8 mouse cellular contexts compared by ENCODE assay signal in the genomic region with DNA sequence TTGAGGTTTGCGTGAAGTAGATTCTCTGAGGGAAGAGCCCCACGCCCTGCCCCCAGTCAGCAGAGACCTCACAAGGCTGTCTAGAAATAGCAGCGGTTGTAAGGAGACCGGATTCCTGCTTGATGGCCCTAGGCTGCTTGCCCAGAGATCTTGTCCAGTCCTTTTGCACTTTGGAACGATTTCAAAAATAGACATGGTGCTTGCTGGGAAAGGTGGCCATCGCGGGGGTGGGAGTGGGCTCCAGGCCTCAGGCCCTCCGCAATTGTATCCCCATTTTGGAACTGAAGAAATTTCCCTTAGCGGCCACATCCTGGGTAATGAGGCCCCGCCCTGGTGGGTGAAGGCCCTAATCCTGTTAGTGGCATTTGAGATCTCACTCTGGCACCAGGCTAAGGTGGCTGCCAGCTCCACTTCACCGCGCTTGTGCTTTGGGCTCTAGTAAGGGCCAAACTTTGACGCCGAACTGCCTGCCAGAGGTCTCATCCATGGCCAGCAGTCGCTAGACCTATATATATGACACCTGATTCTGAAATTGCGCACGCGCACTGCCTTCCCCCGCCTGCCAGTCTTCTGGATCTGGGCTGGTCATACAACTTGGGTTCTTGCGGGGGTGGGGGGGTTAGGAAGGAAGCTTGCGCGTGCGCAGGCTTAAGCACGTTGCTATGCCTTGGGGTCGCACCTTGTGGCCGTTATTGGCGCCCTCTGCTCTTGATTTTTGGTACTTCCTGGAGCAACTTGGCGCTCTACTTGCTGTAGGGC. TPM values are rescaled to one million over a fixed set of nuclear protein-coding genes. Genes with fewer than 3 reads are reported as not detected.
DNase-seq lines count a peak whose midpoint lies in the region; ATAC-seq and TF ChIP-seq lines count a peak whose summit lies in the region.

No protein-coding gene starts in this region.

- H3K4me3 ChIP-seq in bone marrow macrophage, adult 2 months (ENCODE audit: insufficient read depth, low read length): peak overlapping the region; percentile 82
- H3K4me3 ChIP-seq in embryonic fibroblast, embryonic 13.5 days (ENCODE audit: insufficient read depth, low read length): peak overlapping the region; percentile 84
- H3K4me3 ChIP-seq in heart, embryonic 11.5 days (ENCODE audit: low read depth, low read length): peak overlapping the region; percentile 98
- peak overlapping the region; percentile 92 for H3K4me3 ChIP-seq in kidney, embryonic 14.5 days (ENCODE audit: low read length)
- peak overlapping the region; percentile 83 for H3K4me3 ChIP-seq in liver, embryonic 12.5 days
- peak overlapping the region; percentile 84 for H3K4me3 ChIP-seq in stomach, embryonic 14.5 days (ENCODE audit: low read depth, low read length)

- H3K9ac ChIP-seq in heart, embryonic 11.5 days (ENCODE audit: low read depth, low read length): peak overlapping the region; percentile 100
- peak overlapping the region; percentile 93 for H3K9ac ChIP-seq in kidney, embryonic 14.5 days (ENCODE audit: low read depth, low read length)
- peak overlapping the region; percentile 91 for H3K9ac ChIP-seq in liver, embryonic 12.5 days
- peak overlapping the region; percentile 84 for H3K9ac ChIP-seq in stomach, embryonic 14.5 days (replicated peaks; ENCODE audit: low read depth, low read length)

- peaks cover 11% of the 10 kb centered on the region for H3K4me1 ChIP-seq in bone marrow macrophage, adult 2 months (ENCODE audit: control insufficient read depth, insufficient read depth, low read length)
- peaks cover 5% of the 10 kb centered on the region; the same call in 1 of the 2 replicates for H3K4me1 ChIP-seq in embryonic fibroblast, embryonic 13.5 days (ENCODE audit: control insufficient read depth, insufficient read depth, low read length)
- H3K4me1 ChIP-seq in heart, embryonic 11.5 days (ENCODE audit: control insufficient read depth, insufficient read depth, low read length): peaks cover 8% of the 10 kb centered on the region; the same call in 1 of the 2 replicates
- 0 out of 2 replicates have a peak, but pooled peaks cover 10% of the 10 kb centered on the region for H3K4me1 ChIP-seq in kidney, embryonic 14.5 days (ENCODE audit: control insufficient read depth, insufficient read depth, low read length)
- peaks cover 53% of the 10 kb centered on the region for H3K4me1 ChIP-seq in liver, embryonic 12.5 days
- H3K4me1 ChIP-seq in stomach, embryonic 14.5 days (ENCODE audit: control insufficient read depth, insufficient read depth, low read length): peaks cover 16% of the 10 kb centered on the region

- H3K27me3 ChIP-seq in heart, embryonic 11.5 days (ENCODE audit: control insufficient read depth, insufficient read depth, low read length): no peaks in the 10 kb centered on the region
- no peaks in the 10 kb centered on the region for H3K27me3 ChIP-seq in kidney, embryonic 14.5 days (ENCODE audit: control insufficient read depth, insufficient read depth, low read length)
- H3K27me3 ChIP-seq in liver, embryonic 12.5 days (replicated peaks): no peaks in the 10 kb centered on the region
- H3K27me3 ChIP-seq in stomach, embryonic 14.5 days (ENCODE audit: control insufficient read depth, insufficient read depth, low read length): no peaks in the 10 kb centered on the region

- no peak for TF ChIP-seq POLR2A in bone marrow macrophage, adult 2 months (IDR thresholded peaks at IDR 0.05; ENCODE audit: borderline replicate concordance, low read depth, low read length)
- peak; percentile 78 for TF ChIP-seq POLR2A in embryonic fibroblast, embryonic 13.5 days (IDR thresholded peaks at IDR 0.05; ENCODE audit: low read depth, low read length)

- no peaks in the 10 kb centered on the region for H3K9me3 ChIP-seq in heart, embryonic 11.5 days (replicated peaks; ENCODE audit: control insufficient read depth, low read length)
- no peaks in the 10 kb centered on the region for H3K9me3 ChIP-seq in kidney, embryonic 14.5 days (ENCODE audit: control insufficient read depth, low read length)
- H3K9me3 ChIP-seq in liver, embryonic 12.5 days (replicated peaks): no peaks in the 10 kb centered on the region
- no peaks in the 10 kb centered on the region for H3K9me3 ChIP-seq in stomach, embryonic 14.5 days (ENCODE audit: control insufficient read depth, low read depth, low read length)

- TF ChIP-seq CTCF in bone marrow macrophage, adult 2 months (IDR thresholded peaks at IDR 0.05; ENCODE audit: low read depth, low read length): no peak
- no peak for TF ChIP-seq CTCF in embryonic fibroblast, embryonic 13.5 days (IDR thresholded peaks at IDR 0.05; ENCODE audit: borderline replicate concordance, insufficient read depth, low read length)

- peak overlapping the region; percentile 88 for H3K4me2 ChIP-seq in heart, embryonic 11.5 days
- H3K4me2 ChIP-seq in kidney, embryonic 14.5 days (replicated peaks; ENCODE audit: low read depth, low read length): peak overlapping the region; percentile 89
- peak overlapping the region; percentile 99 for H3K4me2 ChIP-seq in liver, embryonic 12.5 days
- H3K4me2 ChIP-seq in stomach, embryonic 14.5 days (replicated peaks; ENCODE audit: low read depth, low read length): peak overlapping the region; percentile 74

- WGBS in heart, embryonic 11.5 days (ENCODE audit: insufficient replicate concordance): 1% methylated on average over 28 of the region's 28 CpGs
- 1% methylated on average over 28 of the region's 28 CpGs for WGBS in kidney, embryonic 14.5 days
- WGBS in liver, embryonic 12.5 days (ENCODE audit: insufficient replicate concordance): 2% methylated on average over 28 of the region's 28 CpGs
- 2% methylated on average over 28 of the region's 28 CpGs for WGBS in stomach, embryonic 14.5 days

- H3K27ac ChIP-seq in bone marrow macrophage, adult 2 months (ENCODE audit: insufficient read depth, low read depth, low read length): peak overlapping the region; percentile 74
- peak overlapping the region; percentile 90 for H3K27ac ChIP-seq in embryonic fibroblast, embryonic 13.5 days (ENCODE audit: insufficient read depth, low read length)
- H3K27ac ChIP-seq in heart, embryonic 11.5 days (ENCODE audit: low read depth, low read length): peak overlapping the region; percentile 98
- H3K27ac ChIP-seq in kidney, embryonic 14.5 days (ENCODE audit: low read depth, low read length): peak overlapping the region; percentile 96
- peak overlapping the region; percentile 88 for H3K27ac ChIP-seq in liver, embryonic 12.5 days
- H3K27ac ChIP-seq in stomach, embryonic 14.5 days (ENCODE audit: low read length): peak overlapping the region; percentile 92; the same call in 1 of the 2 replicates

- peaks cover 24% of the 10 kb centered on the region for H3K36me3 ChIP-seq in heart, embryonic 11.5 days (ENCODE audit: control insufficient read depth, insufficient read depth, low read length)
- H3K36me3 ChIP-seq in kidney, embryonic 14.5 days (ENCODE audit: control insufficient read depth, insufficient read depth, low read length): peaks cover 39% of the 10 kb centered on the region
- H3K36me3 ChIP-seq in liver, embryonic 12.5 days: peaks cover 43% of the 10 kb centered on the region
- H3K36me3 ChIP-seq in stomach, embryonic 14.5 days (ENCODE audit: control insufficient read depth, insufficient read depth, low read length): peaks cover 32% of the 10 kb centered on the region

- ATAC-seq in CD4-positive, CD25-positive, alpha-beta regulatory T cell, adult 4 months: peak; percentile 64
- ATAC-seq in heart, embryonic 11.5 days (replicated peaks; ENCODE audit: insufficient number of reproducible peaks, low FRiP score, low TSS enrichment): peak; percentile 33
- ATAC-seq in kidney, embryonic 14.5 days (ENCODE audit: low FRiP score, low TSS enrichment): peak; percentile 37
- ATAC-seq in liver, embryonic 12.5 days: peak; percentile 56
- peak; percentile 57 for ATAC-seq in stomach, embryonic 14.5 days (ENCODE audit: insufficient number of reproducible peaks, insufficient read depth, low FRiP score, low read depth)

- DNase-seq in naive thymus-derived CD4-positive, alpha-beta T cell, adult 2 months (ENCODE audit: low read depth): peak; percentile 83

RNA-seq across cellular contexts. Expression of gene Ldha, which starts 5.4 kb away (rescaled TPM):
- 100 to 1,000 TPM; 817 to 958 TPM for polyA plus RNA-seq in CD4-positive, CD25-positive, alpha-beta regulatory T cell, adult 4 months (2017; shearing (Covaris generic))
- 344 and 355 TPM in 2 replicates for polyA plus RNA-seq in bone marrow macrophage, adult 2 months (2012; ENCODE audit: insufficient read depth, insufficient read length, missing spikeins)
- 671 and 785 TPM in 2 replicates for polyA plus RNA-seq in embryonic fibroblast, embryonic 13.5 days (2011; ENCODE audit: insufficient read length, low read depth, missing spikeins)
- polyA plus RNA-seq in heart, embryonic 11.5 days (2014; fragmentation: Nextera tagmentation; extraction: Ambion mirVana): 3,042 and 3,490 TPM in 2 replicates
- polyA plus RNA-seq in kidney, embryonic 14.5 days (2014; fragmentation: Nextera tagmentation; extraction: Ambion mirVana): 1,311 and 1,396 TPM in 2 replicates
- polyA plus RNA-seq in liver, embryonic 12.5 days (2016; fragmentation: Nextera tagmentation; extraction: Ambion mirVana): 1,680 and 1,789 TPM in 2 replicates
- polyA plus RNA-seq in stomach, embryonic 14.5 days (2014; fragmentation: Nextera tagmentation; extraction: Ambion mirVana): 1,645 and 1,742 TPM in 2 replicates

RNA-seq across cellular contexts. Expression of gene Ldhc, which starts 14.3 kb away (rescaled TPM):
- not detected for polyA plus RNA-seq in CD4-positive, CD25-positive, alpha-beta regulatory T cell, adult 4 months (2017; shearing (Covaris generic))
- not detected in 2 replicates for polyA plus RNA-seq in bone marrow macrophage, adult 2 months (2012; ENCODE audit: insufficient read depth, insufficient read length, missing spikeins)
- not detected in 2 replicates for polyA plus RNA-seq in embryonic fibroblast, embryonic 13.5 days (2011; ENCODE audit: insufficient read length, low read depth, missing spikeins)
- polyA plus RNA-seq in heart, embryonic 11.5 days (2014; fragmentation: Nextera tagmentation; extraction: Ambion mirVana): not detected in 2 replicates
- polyA plus RNA-seq in kidney, embryonic 14.5 days (2014; fragmentation: Nextera tagmentation; extraction: Ambion mirVana): not detected in 2 replicates
- 0.15 and 0.22 TPM in 2 replicates for polyA plus RNA-seq in liver, embryonic 12.5 days (2016; fragmentation: Nextera tagmentation; extraction: Ambion mirVana)
- 0.24 TPM in 1 of 2 replicates, not detected in the other for polyA plus RNA-seq in stomach, embryonic 14.5 days (2014; fragmentation: Nextera tagmentation; extraction: Ambion mirVana)

RNA-seq across cellular contexts. Expression of gene Gtf2h1, which starts 50.8 kb away (rescaled TPM):
- polyA plus RNA-seq in CD4-positive, CD25-positive, alpha-beta regulatory T cell, adult 4 months (2017; shearing (Covaris generic)): 10 to 100 TPM; 20.7 to 28.1 TPM
- 37.0 and 40.5 TPM in 2 replicates for polyA plus RNA-seq in bone marrow macrophage, adult 2 months (2012; ENCODE audit: insufficient read depth, insufficient read length, missing spikeins)
- polyA plus RNA-seq in embryonic fibroblast, embryonic 13.5 days (2011; ENCODE audit: insufficient read length, low read depth, missing spikeins): 73.1 and 90.6 TPM in 2 replicates
- 34.9 and 41.1 TPM in 2 replicates for polyA plus RNA-seq in heart, embryonic 11.5 days (2014; fragmentation: Nextera tagmentation; extraction: Ambion mirVana)
- 37.0 and 43.2 TPM in 2 replicates for polyA plus RNA-seq in kidney, embryonic 14.5 days (2014; fragmentation: Nextera tagmentation; extraction: Ambion mirVana)
- 56.4 and 59.0 TPM in 2 replicates for polyA plus RNA-seq in liver, embryonic 12.5 days (2016; fragmentation: Nextera tagmentation; extraction: Ambion mirVana)
- polyA plus RNA-seq in stomach, embryonic 14.5 days (2014; fragmentation: Nextera tagmentation; extraction: Ambion mirVana): 40.8 and 47.8 TPM in 2 replicates

RNA-seq across cellular contexts. Expression of gene Hps5, which starts 50.8 kb away (rescaled TPM):
- polyA plus RNA-seq in CD4-positive, CD25-positive, alpha-beta regulatory T cell, adult 4 months (2017; shearing (Covaris generic)): 10 to 100 TPM; 14.2 to 26.1 TPM
- polyA plus RNA-seq in bone marrow macrophage, adult 2 months (2012; ENCODE audit: insufficient read depth, insufficient read length, missing spikeins): 39.6 and 40.9 TPM in 2 replicates
- polyA plus RNA-seq in embryonic fibroblast, embryonic 13.5 days (2011; ENCODE audit: insufficient read length, low read depth, missing spikeins): 25.9 and 26.9 TPM in 2 replicates
- polyA plus RNA-seq in heart, embryonic 11.5 days (2014; fragmentation: Nextera tagmentation; extraction: Ambion mirVana): 11.8 and 12.7 TPM in 2 replicates
- polyA plus RNA-seq in kidney, embryonic 14.5 days (2014; fragmentation: Nextera tagmentation; extraction: Ambion mirVana): 11.1 and 25.6 TPM in 2 replicates
- polyA plus RNA-seq in liver, embryonic 12.5 days (2016; fragmentation: Nextera tagmentation; extraction: Ambion mirVana): 9.7 and 10.7 TPM in 2 replicates
- polyA plus RNA-seq in stomach, embryonic 14.5 days (2014; fragmentation: Nextera tagmentation; extraction: Ambion mirVana): 23.6 and 24.3 TPM in 2 replicates

Comparison
In these comparisons a context has a peak if more than half of its experiments do, and no peak if none do; other contexts are left out.
1. Peak in every context shown above with its lines: DNase-seq, ATAC-seq, H3K4me3 ChIP-seq and H3K27ac ChIP-seq.